Mouse (Mus musculus): Measurements from ENCODE around the gene Tnfsf15.

DNA sequence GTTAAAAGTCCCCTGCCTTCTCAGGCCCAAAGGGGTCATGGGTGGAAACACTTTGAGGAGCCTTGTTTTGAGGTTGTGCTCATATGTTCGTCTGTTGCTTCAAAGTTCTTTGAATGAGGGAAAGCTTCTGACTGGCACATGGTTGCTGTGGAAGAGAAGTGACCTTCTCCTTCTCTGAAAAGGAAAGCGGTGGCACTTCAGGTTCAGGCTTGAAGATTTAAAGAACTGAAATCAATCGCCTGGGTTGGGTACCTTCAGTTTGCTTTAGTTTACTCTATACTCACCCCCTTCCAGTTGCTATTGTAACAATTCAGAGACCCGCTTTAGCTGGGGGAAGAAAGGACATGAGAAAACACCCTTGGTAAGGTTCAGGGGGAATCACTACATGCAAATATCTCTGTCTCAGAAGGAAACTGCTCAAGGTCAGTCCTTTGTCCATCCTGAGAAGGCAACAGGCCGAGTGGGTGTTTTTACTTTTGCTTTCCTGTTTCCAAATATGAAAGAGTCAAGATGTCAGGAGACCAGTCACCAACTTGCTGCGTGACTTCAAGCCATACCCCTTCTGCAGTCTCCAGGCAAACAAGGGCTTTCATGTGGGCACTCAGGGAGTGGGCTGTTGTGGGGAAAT lies 12.7 kb upstream of the Tnfsf15 start:
- TF ChIP-seq POLR2A (IDR thresholded peaks at IDR 0.05; ENCODE audit: insufficient read length, low read depth) (no peak), POLR2AphosphoS2 (IDR thresholded peaks at IDR 0.05; ENCODE audit: insufficient read length, low read depth) (no peak), TCF12 (IDR thresholded peaks at IDR 0.05; ENCODE audit: insufficient read depth, poor library complexity, severe bottlenecking) (no peak), USF1 (IDR thresholded peaks at IDR 0.05; ENCODE audit: low read depth) (no peak)

Measured in myocyte (in vitro differentiated cells).